Mouse (Mus musculus) hindbrain, embryonic 14.5 days (tissue): Measurements from ENCODE around the gene Prmt2. TPM values are rescaled to one million over a fixed set of nuclear protein-coding genes. Genes with fewer than 3 reads are reported as not detected.

Source experiments
- ATAC-seq: fragments of 200-750 bp; cut with Nextera tagmentation; 2 replicates; pipeline ENCODE4 v1.8.0; 2017; ENCODE audit warnings: moderate number of reproducible peaks, mild to moderate bottlenecking, moderate TSS enrichment, moderate library complexity; ENCODE audit not compliant: low FRiP score
- DNase-seq: peaks from one replicate; pipeline ENCODE4 v3.0.0-alpha.2; 2015; ENCODE audit warnings: low spot score
- H3K27ac ChIP-seq: fragments of 300-500 bp; sonication (generic); 2 replicates; pipeline ENCODE4 v1.5.1; 2014; ENCODE audit warnings: mild to moderate bottlenecking, moderate library complexity
- H3K27me3 ChIP-seq: fragments of 300-500 bp; sonication (generic); 2 replicates; pipeline ENCODE4 v1.6.1; 2014; ENCODE audit warnings: mild to moderate bottlenecking, low read length, mixed read lengths; ENCODE audit not compliant: control insufficient read depth, insufficient read depth
- H3K36me3 ChIP-seq: fragments of 300-500 bp; sonication (generic); replicated peaks from 2 replicates; pipeline ENCODE4 v1.6.1; 2014; ENCODE audit not compliant: control insufficient read depth, insufficient read depth
- H3K4me1 ChIP-seq: fragments of 300-500 bp; sonication (generic); replicated peaks from 2 replicates; pipeline ENCODE4 v1.6.1; 2014; ENCODE audit warnings: antibody characterized with exemption, low read length, mixed read lengths; ENCODE audit not compliant: control insufficient read depth, insufficient read depth
- H3K4me2 ChIP-seq: fragments of 300-500 bp; sonication (generic); replicated peaks from 2 replicates; pipeline ENCODE4 v1.6.1; 2014; ENCODE audit warnings: mild to moderate bottlenecking, moderate library complexity
- H3K4me3 ChIP-seq: fragments of 300-500 bp; sonication (generic); replicated peaks from 2 replicates; pipeline ENCODE4 v1.5.1; 2014; ENCODE audit warnings: mild to moderate bottlenecking, low read length
- H3K9ac ChIP-seq: fragments of 300-500 bp; sonication (generic); 2 replicates; pipeline ENCODE4 v1.6.1; 2014
- H3K9me3 ChIP-seq: fragments of 300-500 bp; sonication (generic); 2 replicates; pipeline ENCODE4 v1.6.1; 2016; ENCODE audit warnings: low read length; ENCODE audit not compliant: control insufficient read depth
- WGBS: fragments of 180-500 bp; shearing (Covaris S2); extraction: QIAGEN DNeasy Blood & Tissue Kit; methylation state at CpG from one replicate; pipeline ENCODE4 v1.1.7; 2014; 5-methylcytosine and 5-hydroxymethylcytosine counted together
- polyA plus RNA-seq: library from polyadenylated mRNA; unstranded; fragments of >200 nt; fragmentation: Nextera tagmentation; extraction: Ambion mirVana; gene quantifications from 2 replicates; pipeline ENCODE4 v1.2.1, GENCODE M21; 2014

Gene Prmt2
- polyA plus RNA-seq, 1 experiment from 2014 or later, result 306 TPM

DNA sequence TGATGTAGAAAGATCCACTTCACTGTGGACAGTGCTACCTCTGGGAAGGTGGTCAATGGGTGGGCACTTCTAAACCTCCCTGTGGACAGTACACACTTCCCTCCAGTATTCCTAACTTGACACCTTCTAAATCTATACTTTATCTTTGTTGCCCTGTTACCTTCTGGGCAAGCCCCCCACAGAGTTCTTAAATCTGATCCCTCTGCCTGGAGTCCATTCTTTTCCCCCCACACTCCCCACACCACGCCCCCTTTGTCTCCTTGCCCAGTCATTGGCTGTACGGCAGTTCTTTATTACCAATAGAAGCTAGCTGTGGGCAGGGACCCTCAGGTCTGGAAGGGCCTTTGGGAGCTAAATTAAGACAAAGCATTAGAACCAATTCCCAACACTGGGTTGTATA is 7.4 kb upstream of the Prmt2 start:
- 96% methylated on average over 2 of the region's 2 CpGs for WGBS
- Histone ChIP-seq H3K9ac (no peak overlapping the region), H3K27me3 (no peaks in the 10 kb centered on the region), H3K4me2 (no peak overlapping the region), H3K4me3 (no peak overlapping the region), H3K4me1 (no peaks in the 10 kb centered on the region), H3K36me3 (no peaks in the 10 kb centered on the region), H3K9me3 (no peaks in the 10 kb centered on the region), H3K27ac (no peak overlapping the region)
- ATAC-seq (no peak), DNase-seq (no peak)

GRCm38 (mm10) chr10:76239401-76239800 is 1.7 kb upstream of the Prmt2 start:
- H3K9me3 ChIP-seq, result no peaks in the 10 kb centered on the region
- H3K27me3 ChIP-seq, result no peaks in the 10 kb centered on the region
- H3K4me1 ChIP-seq, result peaks cover 23% of the 10 kb centered on the region
- ATAC-seq, result no peak
- WGBS, result 78% methylated on average over 4 of the region's 4 CpGs
- peaks cover 13% of the 10 kb centered on the region; the same call in 1 of the 2 replicates for H3K36me3 ChIP-seq
- no peak overlapping the region for H3K4me2 ChIP-seq
- no peak overlapping the region for H3K27ac ChIP-seq
- H3K9ac ChIP-seq, result no peak overlapping the region
- no peak overlapping the region for H3K4me3 ChIP-seq
- no peak for DNase-seq

- H3K4me3 ChIP-seq, result no peak overlapping the region
- WGBS, result 74% methylated on average over 1 of the region's 1 CpGs
- no peaks in the 10 kb centered on the region for H3K9me3 ChIP-seq
- H3K36me3 ChIP-seq, result peaks cover 30% of the 10 kb centered on the region
- H3K27ac ChIP-seq, result no peak overlapping the region
- H3K27me3 ChIP-seq, result no peaks in the 10 kb centered on the region
- no peak for ATAC-seq
- H3K4me2 ChIP-seq, result no peak overlapping the region
- no peak overlapping the region for H3K9ac ChIP-seq
- DNase-seq, result no peak
- peaks cover 7% of the 10 kb centered on the region; the same call in 1 of the 2 replicates for H3K4me1 ChIP-seq
Observed at GRCm38 (mm10) chr10:76229627-76230026, 8.0 kb downstream of the Prmt2 start.

DNA sequence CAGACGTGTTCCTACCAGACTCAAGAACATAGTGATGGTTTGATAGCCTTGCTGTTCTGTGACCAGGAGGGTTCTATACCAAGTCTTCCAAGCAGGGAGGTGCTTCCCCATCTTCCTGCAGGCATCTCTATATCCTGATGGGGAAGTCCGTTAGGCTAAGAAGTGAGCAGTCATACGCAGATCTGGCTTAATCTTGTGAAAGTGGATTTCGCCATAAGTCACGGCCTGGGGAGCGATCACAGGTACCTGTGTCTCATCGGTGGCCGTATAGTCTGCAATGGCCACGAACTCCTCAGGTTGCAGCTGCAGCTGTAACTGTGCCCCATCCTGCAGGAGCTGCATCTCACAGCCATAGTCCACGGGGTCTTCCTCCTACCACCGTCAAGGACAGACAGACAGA is 11.7 kb downstream of the Prmt2 start:
- no peak for DNase-seq
- H3K4me3 ChIP-seq, result no peak overlapping the region
- H3K4me1 ChIP-seq, result no peaks in the 10 kb centered on the region
- H3K9me3 ChIP-seq, result no peaks in the 10 kb centered on the region
- ATAC-seq, result no peak
- H3K9ac ChIP-seq, result no peak overlapping the region
- no peaks in the 10 kb centered on the region for H3K27me3 ChIP-seq
- WGBS, result 97% methylated on average over 11 of the region's 11 CpGs
- peaks cover 62% of the 10 kb centered on the region for H3K36me3 ChIP-seq
- no peak overlapping the region for H3K4me2 ChIP-seq
- no peak overlapping the region for H3K27ac ChIP-seq

DNA sequence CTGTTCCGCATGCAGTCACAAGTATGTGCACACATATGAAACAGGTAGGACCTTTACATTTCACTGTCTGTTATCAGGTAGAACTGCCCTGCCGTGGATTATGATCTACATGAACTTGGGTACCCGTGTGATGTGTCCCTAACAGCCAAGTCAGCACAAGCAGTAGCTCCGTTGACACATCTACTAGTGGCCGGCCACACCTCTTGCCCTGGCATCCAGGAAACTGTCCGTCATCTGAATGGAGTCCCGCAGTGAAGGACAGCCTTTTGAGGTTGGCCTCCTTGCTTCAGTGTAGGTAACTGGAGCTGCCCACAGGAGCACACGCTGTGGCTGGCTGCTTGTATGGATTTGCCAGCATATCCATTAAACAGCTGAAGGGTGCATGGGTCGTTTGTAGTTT is 19.4 kb downstream of the Prmt2 start:
- no peaks in the 10 kb centered on the region for H3K4me1 ChIP-seq
- ATAC-seq, result no peak
- 88% methylated on average over 9 of the region's 9 CpGs for WGBS
- H3K27me3 ChIP-seq, result no peaks in the 10 kb centered on the region
- DNase-seq, result no peak
- no peak overlapping the region for H3K4me3 ChIP-seq
- peaks cover 18% of the 10 kb centered on the region; the same call in 1 of the 2 replicates for H3K9me3 ChIP-seq
- peaks cover 99% of the 10 kb centered on the region for H3K36me3 ChIP-seq
- no peak overlapping the region for H3K27ac ChIP-seq
- no peak overlapping the region for H3K4me2 ChIP-seq
- no peak overlapping the region for H3K9ac ChIP-seq

DNA sequence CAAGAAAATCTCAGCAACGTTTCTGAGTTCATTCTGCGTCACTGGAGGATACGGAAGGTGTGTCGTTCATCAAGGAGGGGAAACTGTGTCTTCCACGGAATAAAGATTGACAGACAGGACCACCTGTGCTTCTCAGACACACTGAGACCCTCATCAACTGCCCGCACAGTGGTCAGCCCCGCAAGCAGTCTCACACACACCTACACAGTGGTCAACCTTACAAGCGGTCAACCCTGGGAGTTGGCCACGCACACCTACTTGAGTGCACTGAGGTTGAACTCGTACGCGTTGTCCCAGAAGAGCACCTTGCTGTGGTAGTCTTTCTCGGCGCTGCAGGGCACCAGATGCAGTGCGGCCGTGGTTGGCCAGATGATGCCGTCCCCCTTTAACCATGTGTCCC is 20.6 kb downstream of the Prmt2 start:
- H3K4me3 ChIP-seq, result no peak overlapping the region
- peaks cover 18% of the 10 kb centered on the region; the same call in 1 of the 2 replicates for H3K9me3 ChIP-seq
- WGBS, result 97% methylated on average over 17 of the region's 17 CpGs
- no peak overlapping the region for H3K9ac ChIP-seq
- no peaks in the 10 kb centered on the region for H3K4me1 ChIP-seq
- DNase-seq (no peak), ATAC-seq (no peak)
- H3K36me3 ChIP-seq, result peaks cover 99% of the 10 kb centered on the region
- no peak overlapping the region for H3K4me2 ChIP-seq
- no peak overlapping the region for H3K27ac ChIP-seq
- no peaks in the 10 kb centered on the region for H3K27me3 ChIP-seq

DNA sequence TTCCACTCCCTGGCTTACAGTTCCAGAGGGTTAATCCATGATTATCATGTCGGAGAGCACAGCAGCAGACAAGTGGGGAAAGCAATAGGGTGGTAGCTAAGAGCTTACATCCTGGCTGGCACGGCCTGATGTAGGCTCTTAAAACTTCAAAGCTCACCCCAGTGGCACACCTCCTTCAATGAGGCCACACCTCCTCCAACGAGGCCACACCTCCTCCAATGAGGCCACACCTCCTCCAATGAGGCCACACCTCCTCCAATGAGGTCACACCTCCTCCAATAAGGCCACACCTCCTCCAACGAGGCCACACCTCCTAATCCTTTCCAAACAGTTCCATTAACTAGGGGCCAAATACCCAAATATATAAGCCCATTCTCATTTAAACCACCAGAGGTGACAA is 23.5 kb downstream of the Prmt2 start:
- Histone ChIP-seq H3K4me3 (no peak overlapping the region), H3K9ac (no peak overlapping the region), H3K4me2 (no peak overlapping the region), H3K9me3 (peaks cover 18% of the 10 kb centered on the region; the same call in 1 of the 2 replicates), H3K4me1 (no peaks in the 10 kb centered on the region), H3K27me3 (no peaks in the 10 kb centered on the region), H3K27ac (no peak overlapping the region), H3K36me3 (peaks cover 99% of the 10 kb centered on the region)
- no peak for DNase-seq
- ATAC-seq, result no peak
- WGBS, result 96% methylated on average over 4 of the region's 4 CpGs

- no peak for ATAC-seq
- Histone ChIP-seq H3K36me3 (peaks cover 99% of the 10 kb centered on the region), H3K27me3 (no peaks in the 10 kb centered on the region), H3K9me3 (peaks cover 18% of the 10 kb centered on the region; the same call in 1 of the 2 replicates), H3K4me3 (no peak overlapping the region), H3K4me2 (no peak overlapping the region), H3K4me1 (no peaks in the 10 kb centered on the region), H3K27ac (no peak overlapping the region), H3K9ac (no peak overlapping the region)
- no peak for DNase-seq
- WGBS, result 97% methylated on average over 6 of the region's 6 CpGs
Observed at GRCm38 (mm10) chr10:76212121-76212520, 25.5 kb downstream of the Prmt2 start.

DNA sequence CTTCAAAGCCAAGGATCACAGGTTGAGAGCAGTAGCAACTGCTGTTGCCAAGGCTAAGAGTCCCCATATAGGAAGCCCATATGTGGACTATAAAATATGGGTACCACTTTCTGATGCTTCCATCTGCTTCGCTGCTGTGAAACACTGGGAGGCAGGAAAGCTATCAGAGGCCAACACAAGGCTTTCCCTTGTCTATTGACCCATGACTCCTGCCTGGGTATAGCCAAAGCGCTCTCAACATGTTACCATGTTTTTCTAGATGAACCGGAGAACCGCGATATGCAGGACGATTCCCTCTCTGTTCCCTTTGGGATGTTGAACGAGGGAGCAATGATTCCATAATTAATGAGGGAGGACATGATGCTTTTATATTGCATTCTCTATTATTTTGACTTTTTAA is 26.9 kb downstream of the Prmt2 start:
- ATAC-seq, result no peak
- DNase-seq, result no peak
- H3K27ac ChIP-seq, result no peak overlapping the region
- H3K9ac ChIP-seq, result no peak overlapping the region
- peaks cover 16% of the 10 kb centered on the region; the same call in 1 of the 2 replicates for H3K9me3 ChIP-seq
- H3K27me3 ChIP-seq, result no peaks in the 10 kb centered on the region
- no peak overlapping the region for H3K4me3 ChIP-seq
- no peak overlapping the region for H3K4me2 ChIP-seq
- 90% methylated on average over 7 of the region's 7 CpGs for WGBS
- H3K4me1 ChIP-seq, result no peaks in the 10 kb centered on the region
- peaks cover 99% of the 10 kb centered on the region for H3K36me3 ChIP-seq

- DNase-seq (no peak), ATAC-seq (no peak)
- Histone ChIP-seq H3K4me2 (no peak overlapping the region), H3K27ac (no peak overlapping the region), H3K9ac (no peak overlapping the region), H3K27me3 (no peaks in the 10 kb centered on the region), H3K4me3 (no peak overlapping the region), H3K9me3 (0 out of 2 replicates have a peak, but pooled peaks cover under 1% of the 10 kb centered on the region), H3K36me3 (peaks cover 84% of the 10 kb centered on the region), H3K4me1 (no peaks in the 10 kb centered on the region)
- 88% methylated on average over 8 of the region's 8 CpGs for WGBS
Observed at GRCm38 (mm10) chr10:76209241-76209640, 28.4 kb downstream of the Prmt2 start.
